Mouse (Mus musculus) heart, embryonic 16.5 days (tissue): Measurements from ENCODE around the gene Fbxo41. TPM values are rescaled to one million over a fixed set of nuclear protein-coding genes. Genes with fewer than 3 reads are reported as not detected.
A peak's percentile ranks its signal among the peaks of the same experiment; 100 is the strongest.

Source experiments
- ATAC-seq: fragments of 200-750 bp; cut with Nextera tagmentation; replicated peaks from 2 replicates; pipeline ENCODE4 v1.8.0; 2017; ENCODE audit warnings: moderate number of reproducible peaks; ENCODE audit not compliant: insufficient read depth, low FRiP score; ENCODE audit errors: extremely low read depth
- H3K27ac ChIP-seq: fragments of 300-500 bp; sonication (generic); 2 replicates; pipeline ENCODE4 v1.5.1; 2014; ENCODE audit warnings: mild to moderate bottlenecking, low read length, control low read depth, moderate library complexity
- H3K27me3 ChIP-seq: fragments of 300-500 bp; sonication (generic); 2 replicates; pipeline ENCODE4 v1.6.1; 2014; ENCODE audit warnings: low read length, mixed read lengths; ENCODE audit not compliant: control insufficient read depth, insufficient read depth
- H3K36me3 ChIP-seq: fragments of 300-500 bp; sonication (generic); 2 replicates; pipeline ENCODE4 v1.6.1; 2014; ENCODE audit not compliant: control insufficient read depth, insufficient read depth
- H3K4me1 ChIP-seq: fragments of 300-500 bp; sonication (generic); 2 replicates; pipeline ENCODE4 v1.6.1; 2014; ENCODE audit warnings: low read length, mixed read lengths; ENCODE audit not compliant: control insufficient read depth, insufficient read depth
- H3K4me2 ChIP-seq: fragments of 300-500 bp; sonication (generic); 2 replicates; pipeline ENCODE4 v1.6.1; 2014; ENCODE audit warnings: low read depth, mild to moderate bottlenecking, control low read depth, low read length
- H3K4me3 ChIP-seq: fragments of 300-500 bp; sonication (generic); 2 replicates; pipeline ENCODE4 v1.5.1; 2014; ENCODE audit warnings: mild to moderate bottlenecking, control low read depth, low read length
- H3K9ac ChIP-seq: fragments of 300-500 bp; sonication (generic); 2 replicates; pipeline ENCODE4 v1.6.1; 2014; ENCODE audit warnings: low read length, control low read depth
- H3K9me3 ChIP-seq: fragments of 300-500 bp; sonication (generic); replicated peaks from 2 replicates; pipeline ENCODE4 v1.6.1; 2016; ENCODE audit warnings: low read length; ENCODE audit not compliant: control insufficient read depth
- WGBS: fragments of 180-500 bp; shearing (Covaris S2); extraction: QIAGEN DNeasy Blood & Tissue Kit; methylation state at CpG from one replicate; pipeline ENCODE4 v1.1.7; 2014; 5-methylcytosine and 5-hydroxymethylcytosine counted together
- polyA plus RNA-seq: library from polyadenylated mRNA; unstranded; fragments of >200 nt; fragmentation: Nextera tagmentation; extraction: Ambion mirVana; gene quantifications from 2 replicates; pipeline ENCODE4 v1.2.1, GENCODE M21; 2015

Gene Fbxo41
- polyA plus RNA-seq, 1 experiment from 2014 or later, result not detected

DNA sequence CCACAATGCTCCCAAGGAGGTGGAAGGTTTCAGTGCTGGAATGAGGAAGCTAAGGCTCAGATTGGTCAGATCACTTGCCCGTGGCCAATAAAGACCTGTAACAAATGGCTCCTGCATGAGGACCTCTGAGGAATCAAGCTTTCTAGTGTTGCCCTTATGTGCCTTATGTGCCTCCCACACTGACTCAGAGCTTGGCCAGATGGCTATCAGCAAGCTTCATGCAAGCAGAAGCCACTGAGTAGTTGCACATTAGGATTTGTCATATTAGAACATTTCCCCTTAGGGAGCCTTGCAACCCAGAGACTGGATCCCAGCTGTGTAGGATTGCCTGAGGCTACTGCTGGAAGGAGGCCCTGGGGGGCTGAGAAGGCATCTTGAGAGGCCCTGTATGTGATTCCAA, 2.4 kb downstream of the Fbxo41 start:
- 52% methylated on average over 1 of the region's 1 CpGs for WGBS
- peaks cover 40% of the 10 kb centered on the region for H3K27me3 ChIP-seq

DNA sequence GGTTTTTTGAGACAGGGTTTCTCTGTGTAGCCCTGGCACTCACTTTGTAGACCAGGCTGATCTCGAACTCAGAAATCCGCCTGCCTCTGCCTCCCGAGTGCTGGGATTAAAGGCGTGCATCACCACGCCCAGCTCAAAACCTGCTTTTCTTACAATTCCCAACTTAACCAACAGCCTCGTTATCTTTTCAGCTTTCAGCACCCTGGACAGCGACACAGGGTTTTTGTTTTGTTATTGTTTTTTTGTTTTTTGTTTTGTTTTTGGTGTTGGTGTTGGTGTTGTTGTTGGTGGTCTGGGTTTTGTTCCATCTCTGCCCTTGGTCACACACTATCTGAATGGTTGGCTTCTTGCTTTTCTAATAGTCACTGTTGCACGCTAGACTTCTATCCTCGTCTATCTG, 4.6 kb downstream of the Fbxo41 start:
- no peaks in the 10 kb centered on the region for H3K36me3 ChIP-seq
- 52% methylated on average over 9 of the region's 9 CpGs for WGBS
- no peak overlapping the region for H3K27ac ChIP-seq
- peaks cover 23% of the 10 kb centered on the region for H3K27me3 ChIP-seq
- H3K4me1 ChIP-seq, result peaks cover 4% of the 10 kb centered on the region
- no peak for ATAC-seq
- H3K4me2 ChIP-seq, result no peak overlapping the region
- H3K9ac ChIP-seq, result no peak overlapping the region
- H3K9me3 ChIP-seq, result no peaks in the 10 kb centered on the region
- H3K4me3 ChIP-seq, result no peak overlapping the region

More for the DNA sequence above, 2.4 kb downstream of the Fbxo41 start:
- H3K4me2 ChIP-seq, result no peak overlapping the region
- no peak overlapping the region for H3K4me3 ChIP-seq
- H3K36me3 ChIP-seq, result no peaks in the 10 kb centered on the region
- H3K9ac ChIP-seq, result no peak overlapping the region
- H3K4me1 ChIP-seq, result peaks cover 4% of the 10 kb centered on the region
- H3K27ac ChIP-seq, result no peak overlapping the region
- no peaks in the 10 kb centered on the region for H3K9me3 ChIP-seq
- ATAC-seq, result no peak

DNA sequence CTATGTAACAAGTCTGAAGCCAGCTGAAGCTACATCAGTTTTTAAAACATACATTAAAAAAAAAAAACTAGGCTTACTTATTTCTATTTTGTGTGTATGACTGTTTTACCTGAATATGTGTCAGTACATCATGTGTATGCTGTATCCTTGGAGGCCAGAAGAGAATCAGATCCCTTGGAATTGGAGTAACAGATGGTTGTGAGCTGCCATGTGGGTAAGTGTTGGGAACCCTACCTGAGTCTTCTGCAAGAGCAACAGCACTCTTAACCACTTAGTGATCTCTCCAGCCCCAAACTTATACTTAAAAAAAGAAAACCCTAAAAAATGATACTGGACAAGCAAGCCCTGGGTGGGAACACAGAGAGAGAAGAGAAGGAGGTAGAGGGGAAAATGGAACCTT, 5.8 kb downstream of the Fbxo41 start:
- no peaks in the 10 kb centered on the region for H3K36me3 ChIP-seq
- peaks cover 13% of the 10 kb centered on the region; the same call in 1 of the 2 replicates for H3K27me3 ChIP-seq
- H3K4me3 ChIP-seq, result no peak overlapping the region
- no peak for ATAC-seq
- no peak overlapping the region for H3K27ac ChIP-seq
- H3K9me3 ChIP-seq, result no peaks in the 10 kb centered on the region
- no peak overlapping the region for H3K4me2 ChIP-seq
- no peaks in the 10 kb centered on the region for H3K4me1 ChIP-seq
- H3K9ac ChIP-seq, result no peak overlapping the region

DNA sequence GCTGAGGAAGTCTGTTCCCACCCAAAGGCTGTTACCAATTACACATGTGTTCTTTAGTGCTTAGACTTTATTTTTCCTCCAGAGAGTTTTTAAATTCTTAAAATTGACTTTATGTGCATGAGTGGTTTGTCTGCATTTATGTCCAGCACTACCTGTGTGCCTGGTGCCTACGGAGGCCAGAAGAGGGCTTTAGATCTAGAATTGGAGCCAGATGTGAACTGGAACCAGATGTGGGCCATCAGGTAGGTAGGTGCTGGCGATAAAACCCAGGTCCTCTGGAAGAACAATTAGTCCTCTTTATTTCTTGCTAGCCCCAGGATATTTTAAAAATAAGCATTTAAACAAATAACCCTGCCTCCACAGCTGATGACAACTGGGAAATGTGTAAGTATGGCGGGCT, 11.2 kb downstream of the Fbxo41 start:
- WGBS, result 81% methylated on average over 3 of the region's 3 CpGs
- Histone ChIP-seq H3K27me3 (0 out of 2 replicates have a peak, but pooled peaks cover 5% of the 10 kb centered on the region), H3K4me3 (no peak overlapping the region), H3K36me3 (no peaks in the 10 kb centered on the region), H3K9me3 (no peaks in the 10 kb centered on the region), H3K4me1 (no peaks in the 10 kb centered on the region), H3K27ac (no peak overlapping the region), H3K9ac (no peak overlapping the region), H3K4me2 (no peak overlapping the region)
- no peak for ATAC-seq

DNA sequence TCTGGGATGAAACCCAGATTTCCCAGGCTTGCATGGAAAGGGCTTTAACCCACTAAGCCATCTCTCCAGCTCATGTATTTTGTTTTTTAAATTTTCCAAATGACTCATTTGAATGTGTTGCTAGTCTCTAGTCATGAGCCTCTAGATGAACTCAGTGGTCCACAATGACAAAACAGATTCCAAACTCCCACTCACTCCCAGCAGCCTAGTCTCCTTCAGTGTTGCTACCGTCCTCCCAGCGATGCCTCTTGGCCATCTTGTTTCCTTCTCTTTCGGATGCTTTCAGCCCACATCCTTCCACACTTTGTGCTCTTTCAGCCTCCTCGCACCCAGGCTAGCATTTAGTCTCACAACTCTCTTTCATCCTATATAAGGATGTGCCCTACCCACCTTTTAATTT, 12.5 kb downstream of the Fbxo41 start:
- no peak overlapping the region for H3K9ac ChIP-seq
- H3K4me1 ChIP-seq, result no peaks in the 10 kb centered on the region
- WGBS, result 66% methylated on average over 4 of the region's 4 CpGs
- no peak overlapping the region for H3K4me2 ChIP-seq
- H3K27ac ChIP-seq, result no peak overlapping the region
- no peak overlapping the region for H3K4me3 ChIP-seq
- no peaks in the 10 kb centered on the region for H3K36me3 ChIP-seq
- no peaks in the 10 kb centered on the region for H3K9me3 ChIP-seq
- peaks cover 14% of the 10 kb centered on the region for H3K27me3 ChIP-seq
- no peak for ATAC-seq

DNA sequence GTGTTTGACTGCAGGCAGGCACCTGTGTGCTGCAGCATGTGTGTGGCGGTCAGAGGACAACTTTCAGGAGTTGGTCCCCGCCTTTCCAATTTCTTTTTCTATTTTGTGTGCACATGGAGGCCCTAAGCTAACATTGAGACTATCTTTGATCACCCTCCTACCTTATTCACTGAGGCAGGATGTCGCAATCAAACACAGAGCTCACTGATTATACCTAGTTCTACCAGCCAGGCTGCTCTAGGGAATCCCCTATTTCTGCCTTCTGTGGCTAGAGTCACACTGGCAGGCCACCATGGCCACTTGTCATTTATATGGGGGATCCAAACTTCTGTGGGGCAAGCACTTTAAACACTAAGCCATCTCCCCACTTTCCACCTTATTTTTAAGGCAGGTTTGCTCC, 13.1 kb downstream of the Fbxo41 start:
- H3K27ac ChIP-seq, result no peak overlapping the region
- no peak overlapping the region for H3K4me3 ChIP-seq
- H3K4me2 ChIP-seq, result no peak overlapping the region
- no peak for ATAC-seq
- 74% methylated on average over 3 of the region's 3 CpGs for WGBS
- H3K4me1 ChIP-seq, result no peaks in the 10 kb centered on the region
- H3K36me3 ChIP-seq, result no peaks in the 10 kb centered on the region
- H3K9me3 ChIP-seq, result no peaks in the 10 kb centered on the region
- H3K9ac ChIP-seq, result no peak overlapping the region
- peaks cover 19% of the 10 kb centered on the region for H3K27me3 ChIP-seq

DNA sequence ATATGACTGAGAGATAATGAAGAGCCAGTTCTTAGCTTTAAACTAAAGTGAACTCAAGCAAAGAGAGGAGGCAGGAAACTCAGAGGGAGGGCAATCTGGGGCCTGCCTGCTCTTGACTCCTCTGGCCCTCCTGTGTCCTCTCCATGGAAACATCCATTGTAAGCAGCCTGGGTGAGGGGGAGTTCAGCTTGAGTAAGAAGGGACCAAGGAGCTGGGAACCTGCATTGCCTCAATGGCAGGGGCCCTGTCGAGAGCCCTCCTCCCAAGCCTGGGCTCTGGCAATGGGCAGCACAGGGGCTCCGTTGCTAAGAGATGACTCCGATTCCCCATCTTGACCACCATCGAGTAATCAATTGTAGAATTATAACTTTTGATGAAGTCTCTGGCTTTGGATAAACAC, 14.3 kb downstream of the Fbxo41 start:
- peaks cover 32% of the 10 kb centered on the region for H3K27me3 ChIP-seq
- H3K9ac ChIP-seq, result no peak overlapping the region
- no peaks in the 10 kb centered on the region for H3K9me3 ChIP-seq
- no peaks in the 10 kb centered on the region for H3K36me3 ChIP-seq
- peaks cover 7% of the 10 kb centered on the region; the same call in 1 of the 2 replicates for H3K4me1 ChIP-seq
- H3K4me3 ChIP-seq, result no peak overlapping the region
- no peak overlapping the region for H3K4me2 ChIP-seq
- H3K27ac ChIP-seq, result no peak overlapping the region
- ATAC-seq, result no peak
- WGBS, result 73% methylated on average over 4 of the region's 4 CpGs

DNA sequence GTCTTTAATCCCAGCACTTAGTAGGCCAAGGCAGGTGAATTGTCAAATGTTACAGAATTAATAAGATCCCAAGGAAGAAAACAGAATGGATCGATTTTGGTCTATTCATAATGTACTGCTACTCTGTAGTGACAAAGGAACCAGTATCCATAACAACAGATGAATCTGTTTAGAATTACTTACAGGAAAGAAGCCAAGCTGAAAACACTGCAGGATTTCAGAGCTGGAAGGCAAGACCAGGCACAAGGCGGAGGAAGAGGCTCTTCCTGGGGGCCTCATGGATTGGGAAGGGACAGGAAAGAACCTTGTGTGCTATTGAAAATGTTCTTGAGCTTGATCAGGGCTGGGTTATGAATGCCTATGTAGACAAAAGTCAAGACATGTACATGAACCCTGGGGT, 17.1 kb downstream of the Fbxo41 start:
- H3K27ac ChIP-seq, result no peak overlapping the region
- 67% methylated on average over 2 of the region's 2 CpGs for WGBS
- H3K4me3 ChIP-seq, result no peak overlapping the region
- H3K9ac ChIP-seq, result no peak overlapping the region
- H3K9me3 ChIP-seq, result no peaks in the 10 kb centered on the region; the same call in 1 of the 2 replicates
- H3K4me1 ChIP-seq, result peaks cover 7% of the 10 kb centered on the region; the same call in 1 of the 2 replicates
- no peak overlapping the region for H3K4me2 ChIP-seq
- ATAC-seq, result no peak
- H3K27me3 ChIP-seq, result peaks cover 53% of the 10 kb centered on the region
- no peaks in the 10 kb centered on the region for H3K36me3 ChIP-seq

DNA sequence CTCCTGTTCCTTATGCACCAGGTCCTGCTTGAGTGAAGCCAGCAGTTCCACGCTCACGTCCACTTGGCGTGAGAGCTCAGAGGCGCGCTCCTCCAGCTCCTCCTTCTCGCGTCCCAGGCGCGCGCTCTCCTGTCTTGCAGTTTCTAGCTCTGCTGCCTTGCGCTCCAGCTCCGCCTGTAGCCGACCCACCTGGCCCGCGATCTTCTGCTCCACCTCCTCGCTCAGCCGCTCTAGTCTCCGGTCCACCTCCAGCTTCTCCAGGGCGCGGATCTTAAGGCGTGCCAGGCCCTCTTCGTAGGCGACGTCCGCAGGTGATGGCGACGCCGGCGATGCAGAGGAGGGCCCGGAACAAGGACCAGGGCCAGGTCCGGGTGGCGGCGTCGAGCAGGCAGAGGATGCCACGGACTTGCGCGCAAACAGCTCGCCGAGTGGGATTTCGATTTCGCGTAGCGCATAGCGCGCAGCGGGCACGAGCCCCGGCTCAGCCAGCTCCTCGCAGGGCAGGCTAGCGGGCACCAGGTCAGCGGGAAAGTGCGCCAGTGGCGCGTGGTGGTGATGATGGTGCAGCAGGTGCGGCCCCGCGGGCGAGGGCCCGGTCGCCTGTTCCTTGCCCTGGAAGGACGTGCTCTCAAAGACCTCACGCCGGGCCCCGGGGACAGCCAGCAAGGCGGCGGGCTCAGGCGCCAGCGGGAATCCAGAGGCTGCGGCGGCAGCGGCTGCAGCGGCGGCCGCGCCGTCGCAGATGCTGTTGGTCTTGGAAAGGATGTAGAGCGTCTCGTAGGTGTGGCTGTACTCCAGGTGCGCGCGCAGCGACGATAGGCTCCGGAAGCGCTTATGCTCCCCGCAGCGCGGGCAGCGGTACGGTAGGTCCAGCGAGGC, 18.7 kb downstream of the Fbxo41 start:
- Histone ChIP-seq H3K36me3 (no peaks in the 10 kb centered on the region), H3K4me1 (peaks cover 7% of the 10 kb centered on the region; the same call in 1 of the 2 replicates), H3K9me3 (no peaks in the 10 kb centered on the region; the same call in 1 of the 2 replicates), H3K4me3 (peak overlapping the region; percentile 28), H3K27ac (no peak overlapping the region), H3K4me2 (peak overlapping the region; percentile 39), H3K9ac (no peak overlapping the region), H3K27me3 (peaks cover 57% of the 10 kb centered on the region)
- WGBS, result 3% methylated on average over 90 of the region's 92 CpGs
- ATAC-seq, result no peak
